Mouse (Mus musculus): Measurements from ENCODE around the gene Unc119b.
"Not testable (repeated sequence)": the region's sequence is repeated elsewhere in the genome, so short reads cannot be mapped to it uniquely, and the experiment has no call there.

Gene Unc119b

DNA sequence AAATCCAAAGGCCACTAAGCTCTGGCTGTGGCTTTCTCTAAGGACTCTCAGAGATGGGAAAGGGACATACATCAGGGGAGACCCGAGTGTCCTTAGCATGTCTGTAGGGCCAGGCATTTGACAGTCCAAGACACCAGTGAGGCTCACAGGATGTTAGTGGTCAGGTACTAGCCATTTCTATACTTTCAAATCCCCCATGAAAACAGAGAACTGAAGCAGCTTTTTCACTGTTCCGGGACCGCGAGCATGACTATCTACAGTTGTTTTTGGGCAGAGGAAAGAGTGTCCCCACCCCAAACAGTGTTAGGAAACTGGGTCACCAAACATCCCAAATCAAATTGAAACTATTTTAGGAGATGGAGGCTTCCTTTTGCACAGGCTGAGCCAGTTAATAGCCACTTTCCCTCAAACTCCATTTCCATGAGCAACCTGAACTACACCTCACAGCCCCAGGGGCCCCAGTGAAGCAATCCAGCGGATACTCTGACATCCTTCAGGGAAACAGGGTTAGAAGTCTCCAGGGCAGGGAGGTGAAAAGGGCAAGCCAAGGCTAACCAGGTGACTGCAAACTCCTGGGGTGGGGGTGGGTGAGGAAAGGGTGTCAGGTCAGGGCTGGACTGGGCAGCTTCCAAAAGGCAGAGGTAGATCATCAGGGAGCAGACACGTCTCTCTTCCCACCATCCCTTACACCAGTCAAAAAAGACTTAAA is 1.3 kb downstream of the Unc119b start:
- no peak for DNase-seq (ENCODE audit: low spot score)

DNA sequence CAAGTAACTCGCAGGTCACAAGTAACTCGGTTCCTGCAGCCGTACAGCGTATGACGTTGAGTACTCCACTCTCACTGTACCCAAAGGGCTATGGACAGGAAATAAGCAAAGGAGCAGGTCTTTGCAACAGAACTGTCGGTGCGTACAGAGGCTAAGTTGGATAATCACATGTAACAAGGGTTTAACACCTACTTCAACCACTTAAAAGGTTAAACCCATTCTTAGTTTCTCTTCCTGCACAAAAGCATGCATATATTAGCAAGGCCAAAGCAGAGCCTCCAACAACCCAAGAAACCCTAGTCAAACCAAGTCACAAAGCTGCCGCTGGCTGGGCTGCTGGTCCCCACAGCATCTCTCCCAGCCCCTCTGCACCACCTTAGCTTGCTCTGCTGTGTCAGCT is 2.3 kb downstream of the Unc119b start:
- no peak for DNase-seq (ENCODE audit: low spot score)

GRCm38 (mm10) chr5:115129328-115129727 is 5.4 kb downstream of the Unc119b start:
- DNase-seq (ENCODE audit: low spot score) = no peak

DNA sequence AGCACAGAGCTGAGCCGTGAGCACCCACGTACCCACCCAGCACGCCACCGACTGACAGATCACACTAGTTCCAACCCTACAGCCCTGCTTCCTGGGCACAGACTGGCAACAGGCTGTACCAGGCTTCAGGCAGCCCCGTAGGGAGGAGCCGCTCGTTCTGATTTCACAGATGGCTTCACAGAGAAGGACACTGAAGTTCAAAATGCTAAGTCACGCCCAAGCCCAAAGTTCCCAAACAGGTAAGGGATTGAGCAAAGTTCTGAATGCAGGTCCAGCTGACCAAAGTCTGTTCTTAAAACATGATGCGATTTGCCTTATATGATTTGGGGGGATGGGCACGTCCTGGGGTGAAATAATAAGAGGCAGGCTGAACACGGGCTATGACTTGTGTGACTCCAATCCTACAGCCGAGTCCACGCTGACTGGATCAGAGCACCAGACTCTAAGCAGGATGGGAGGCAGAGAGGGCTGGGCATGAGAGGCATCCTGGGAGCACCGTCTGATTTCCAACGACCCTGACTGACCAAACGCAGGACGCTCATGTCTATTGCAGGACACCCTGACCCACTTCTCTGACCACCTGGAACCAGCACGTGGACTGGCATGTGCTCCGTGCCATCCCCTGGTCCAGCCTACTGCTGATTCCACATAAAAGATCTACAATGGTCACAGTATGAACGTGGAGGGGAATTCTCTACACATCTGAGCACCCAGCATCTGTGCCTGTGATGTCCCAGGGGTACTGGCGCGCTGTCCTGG is 7.2 kb downstream of the Unc119b start:
- no peak for DNase-seq (ENCODE audit: low spot score)

DNA sequence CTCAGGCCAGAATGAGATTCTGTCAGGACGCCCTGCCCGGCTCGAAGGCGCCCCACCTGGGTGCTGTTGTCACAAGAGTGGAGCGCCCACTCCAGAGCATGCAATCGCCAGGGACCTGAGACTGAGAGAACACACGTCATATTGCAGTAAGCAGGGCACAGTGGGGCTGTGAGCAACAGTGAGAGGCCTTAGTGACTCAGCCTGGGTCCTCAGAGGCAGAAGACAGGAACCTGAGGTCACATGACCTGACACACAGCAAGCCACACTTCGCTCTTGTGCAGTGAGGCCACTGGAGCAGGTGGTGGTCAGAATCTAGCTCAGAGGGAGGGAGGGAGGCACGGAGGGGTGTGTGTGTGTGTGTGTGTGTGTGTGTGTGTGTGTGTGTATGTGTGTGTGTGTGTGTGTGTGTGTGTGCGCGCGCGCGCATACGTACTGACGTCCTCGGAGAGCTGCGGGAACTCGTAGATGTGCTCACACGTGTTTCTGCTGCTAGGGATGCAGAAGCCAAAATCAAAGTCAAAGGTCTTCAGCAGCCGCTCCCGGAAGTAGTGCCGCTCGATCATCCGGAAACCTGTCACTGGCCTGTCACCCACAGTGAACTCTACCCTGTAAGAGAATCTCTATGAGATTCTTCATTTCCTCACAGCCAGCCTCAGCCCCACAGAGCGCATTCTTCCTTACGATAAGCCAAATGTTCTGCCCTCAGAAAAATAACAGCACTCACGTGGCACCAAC is 8.0 kb downstream of the Unc119b start:
- DNase-seq (ENCODE audit: low spot score) = no peak

GRCm38 (mm10) chr5:115125211-115125871 is 9.4 kb downstream of the Unc119b start:
- peak; percentile 86 for DNase-seq (ENCODE audit: low spot score)

- no peak for DNase-seq (ENCODE audit: low spot score)
Measured at GRCm38 (mm10) chr5:115124690-115125089, 10.1 kb downstream of the Unc119b start.

GRCm38 (mm10) chr5:115120978-115121377 is 13.8 kb downstream of the Unc119b start:
- no peak for DNase-seq (ENCODE audit: low spot score)

GRCm38 (mm10) chr5:115118961-115119570 is 15.7 kb downstream of the Unc119b start, which contains the start of gene Acads:
Acads (minus strand) TSS chr5:115119346.
- peak; percentile 83 for DNase-seq (ENCODE audit: low spot score)

DNA sequence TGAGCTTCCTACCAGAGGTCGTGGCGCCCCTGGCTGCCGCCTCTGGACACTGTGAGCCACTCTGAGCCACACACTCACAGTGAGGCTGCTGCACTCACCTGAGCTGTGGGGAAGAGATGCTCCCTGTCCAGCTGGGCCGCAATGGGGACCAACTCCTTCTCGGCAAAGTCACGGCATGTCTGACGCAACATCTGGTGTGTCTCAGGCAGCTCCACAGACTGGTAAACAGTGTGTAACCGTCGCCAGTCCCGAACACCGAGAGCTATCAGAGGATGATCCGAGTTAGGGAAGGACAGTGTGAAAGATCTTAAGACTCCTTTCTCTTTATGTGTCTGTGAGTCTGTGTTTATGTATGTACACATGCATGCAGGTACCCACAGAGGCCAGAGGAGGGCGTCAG is 17.3 kb downstream of the Unc119b start:
- no peak for DNase-seq (ENCODE audit: low spot score)

GRCm38 (mm10) chr5:115116426-115116825 is 18.3 kb downstream of the Unc119b start:
- DNase-seq (ENCODE audit: low spot score) = no peak

- no peak for DNase-seq (ENCODE audit: low spot score)
Measured at GRCm38 (mm10) chr5:115114501-115114900, 20.3 kb downstream of the Unc119b start.

DNA sequence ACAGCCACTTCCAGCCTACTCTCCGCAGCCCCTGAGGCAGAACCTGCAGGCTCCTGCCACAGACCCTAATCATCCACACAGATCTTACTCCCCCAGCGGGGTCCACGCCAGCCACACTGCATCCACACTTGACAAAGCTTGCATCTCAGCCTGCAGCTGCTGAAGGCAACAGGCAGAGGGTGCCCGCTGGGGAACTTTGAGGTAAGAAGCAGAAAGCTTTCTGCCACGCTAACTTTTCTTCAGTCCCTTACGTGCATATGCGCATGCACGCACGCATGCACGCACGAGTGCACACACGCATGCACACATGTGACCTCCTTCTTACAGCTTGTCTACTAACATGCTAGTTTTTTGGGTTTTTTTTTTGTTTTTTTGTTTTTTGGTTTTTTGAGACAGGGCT is 21.5 kb downstream of the Unc119b start:
- no peak for DNase-seq (ENCODE audit: low spot score)

- DNase-seq (ENCODE audit: low spot score) = no peak
Measured at GRCm38 (mm10) chr5:115111156-115111555, 23.6 kb downstream of the Unc119b start.

DNA sequence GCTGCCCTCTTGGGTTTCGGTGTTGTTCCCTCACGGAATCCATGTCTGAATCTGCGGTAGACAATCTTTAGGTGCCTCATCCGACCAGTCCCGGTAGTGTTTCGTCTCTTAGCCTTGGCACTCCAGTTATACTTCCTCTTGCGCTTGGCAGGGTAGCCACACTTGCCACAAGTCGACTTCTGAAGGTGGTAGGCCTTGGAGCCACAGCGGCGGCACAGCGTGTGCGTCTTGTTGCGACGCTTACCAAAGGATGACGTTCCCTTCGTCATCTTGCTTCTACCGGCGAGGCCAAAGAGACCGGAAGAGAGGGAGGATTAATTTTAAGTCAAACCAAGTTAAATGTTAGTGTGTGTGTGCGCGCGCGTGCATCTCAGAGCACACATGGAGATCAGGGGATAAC is 31.5 kb downstream of the Unc119b start:
- DNase-seq (ENCODE audit: low spot score) = not testable (repeated sequence)

DNA sequence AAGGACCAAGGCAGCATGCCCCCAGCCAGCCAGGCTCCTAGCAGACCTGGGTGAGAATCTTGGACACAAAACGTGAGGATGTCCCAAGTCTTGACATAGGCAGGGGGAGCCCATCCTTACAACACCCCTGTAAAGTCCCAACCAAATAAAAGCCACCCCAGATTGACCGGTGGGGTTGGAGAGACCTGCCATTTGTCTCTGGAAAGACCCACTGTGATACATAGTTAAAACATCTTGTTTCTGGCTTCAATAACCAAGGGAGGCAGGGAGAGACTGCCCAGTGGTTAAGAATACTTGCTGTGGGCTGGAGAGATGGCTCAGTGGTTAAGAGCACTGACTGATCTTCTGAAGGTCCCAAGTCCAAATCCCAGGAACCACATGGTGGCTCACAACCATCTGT is 32.5 kb downstream of the Unc119b start:
- no peak for DNase-seq (ENCODE audit: low spot score)

DNA sequence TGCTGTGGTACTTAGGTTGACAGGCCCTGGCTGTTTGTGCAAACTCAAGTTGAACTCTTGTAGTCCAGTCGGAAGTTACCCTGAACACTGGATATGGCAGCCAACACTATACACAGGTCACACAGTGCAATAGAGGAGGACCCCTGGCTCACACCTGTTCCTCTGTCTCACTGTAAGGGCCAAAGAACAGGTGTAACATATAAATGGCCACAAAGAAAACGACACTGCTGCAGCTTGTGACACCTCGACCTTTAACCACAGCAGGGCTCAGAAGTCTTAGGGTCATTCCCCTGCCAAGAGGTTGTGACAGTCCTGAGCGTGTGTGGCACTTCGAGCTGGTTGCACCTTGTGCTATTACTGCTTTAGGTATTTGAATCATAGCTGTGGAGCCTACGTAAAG is 34.3 kb downstream of the Unc119b start:
- DNase-seq (ENCODE audit: low spot score) = no peak

DNA sequence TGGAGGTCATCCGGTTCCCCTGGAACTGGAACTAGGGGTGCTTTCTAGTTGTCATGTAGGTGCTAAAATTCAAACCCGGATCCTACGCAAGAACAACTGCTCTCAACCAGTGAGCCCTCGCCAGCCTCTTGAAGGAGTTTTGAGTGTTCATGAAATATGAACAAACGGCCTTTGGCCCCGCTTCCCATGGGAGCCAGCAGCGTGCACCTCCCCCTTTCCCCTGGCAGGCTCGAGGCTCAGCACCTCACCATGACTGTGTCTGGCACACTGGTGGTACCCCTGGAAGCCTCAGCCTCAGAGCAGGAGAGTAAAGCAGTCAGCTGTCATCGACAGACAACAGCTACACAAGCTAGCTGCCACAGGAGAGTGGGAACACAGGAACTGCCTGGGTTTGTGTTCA is 34.8 kb downstream of the Unc119b start:
- DNase-seq (ENCODE audit: low spot score) = no peak

DNA sequence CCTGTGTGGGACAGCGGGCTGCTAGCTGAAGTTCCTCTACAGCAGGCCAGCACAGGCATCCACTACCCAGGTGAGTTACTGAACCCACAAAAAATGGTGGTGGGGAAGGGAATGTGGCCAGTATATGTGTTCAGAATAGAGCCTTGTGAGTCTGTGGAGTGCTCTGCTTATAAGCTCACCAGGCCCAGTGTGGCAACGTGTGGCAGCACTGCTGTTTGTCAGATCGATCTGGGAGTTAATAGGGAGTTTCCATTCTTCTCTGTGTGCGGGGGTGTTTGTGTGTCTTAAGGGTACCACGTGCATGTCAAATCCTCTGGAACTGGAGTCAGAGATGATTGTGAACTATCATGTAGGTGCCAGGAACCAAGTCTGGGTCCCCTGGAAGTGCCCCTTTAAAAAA is 35.2 kb downstream of the Unc119b start:
- no peak for DNase-seq (ENCODE audit: low spot score)

DNA sequence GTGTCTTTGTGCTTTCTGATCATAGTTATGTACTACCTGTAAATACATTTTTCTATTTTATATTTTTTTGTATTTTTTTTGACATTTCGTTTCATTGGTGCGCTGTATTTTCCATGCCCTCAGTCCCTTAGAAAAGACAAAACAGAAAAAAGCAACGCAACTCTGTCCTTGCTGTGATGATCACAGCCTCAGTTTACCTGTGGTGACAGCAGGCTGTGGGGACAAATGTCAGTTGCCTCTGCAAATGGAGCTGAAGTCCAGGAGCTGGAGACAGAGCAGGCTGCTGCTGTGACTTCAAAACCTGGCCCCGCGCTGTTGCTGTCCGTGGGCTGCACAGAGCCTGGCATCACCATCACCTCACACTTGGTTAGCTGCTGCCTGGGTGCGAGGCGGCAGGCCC is 36.6 kb downstream of the Unc119b start, which contains the start of gene Gm10401:
Gene Gm10401, minus strand, starts transcription at position 101 of the 400 bp plus-strand sequence.
- no peak for DNase-seq (ENCODE audit: low spot score)

DNA sequence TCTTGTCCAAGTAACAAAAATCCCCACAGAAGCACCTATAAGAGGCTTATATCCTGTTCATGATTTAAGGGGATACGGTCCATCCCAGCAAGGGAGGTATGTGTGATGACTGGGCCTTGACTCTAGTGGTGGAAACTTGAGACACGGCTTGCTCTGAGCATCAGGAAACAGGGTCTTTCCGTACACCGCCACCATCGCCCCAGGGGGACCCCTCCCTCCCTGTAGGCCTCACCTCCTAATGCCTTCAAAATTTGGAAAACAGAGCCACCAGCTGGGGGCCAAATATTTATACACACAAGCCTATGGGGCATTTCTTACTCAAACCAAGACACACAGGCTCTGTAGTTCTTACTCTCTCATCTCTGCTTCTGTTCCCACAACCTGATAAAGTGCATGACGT is 43.0 kb downstream of the Unc119b start:
- no peak for DNase-seq (ENCODE audit: low spot score)

GRCm38 (mm10) chr5:115091015-115091414 is 43.8 kb downstream of the Unc119b start:
- no peak for DNase-seq (ENCODE audit: low spot score)
